Mouse (Mus musculus) heart, adult 2 months (tissue): ENCODE measurements around the gene P3h3. TPM values are rescaled to one million over a fixed set of nuclear protein-coding genes. Genes with fewer than 3 reads are reported as not detected.
A peak's percentile ranks its signal among the peaks of the same experiment; 100 is the strongest.
"Not testable (repeated sequence)": the region's sequence is repeated elsewhere in the genome, so short reads cannot be mapped to it uniquely, and the experiment has no call there.

Experiments used
- DNase-seq, 2 experiments: peaks; one replicate each; pipeline ENCODE4 v3.0.0; 2021
- H3K27ac ChIP-seq: fragments of 200-600 bp; 2 replicates; pipeline ENCODE4 v1.8.1; 2022
- H3K27me3 ChIP-seq: fragments of 200-500 bp; 2 replicates; pipeline ENCODE4 v1.6.1; 2012; ENCODE audit warnings: mild to moderate bottlenecking, low read length, inconsistent platforms, mixed read lengths; ENCODE audit not compliant: control insufficient read depth, insufficient read depth
- H3K36me3 ChIP-seq: fragments of 200-500 bp; 2 replicates; pipeline ENCODE4 v1.6.1; 2012; ENCODE audit warnings: low read length, inconsistent platforms; ENCODE audit not compliant: control insufficient read depth, insufficient read depth
- H3K4me1 ChIP-seq: fragments of 200-500 bp; 2 replicates; pipeline ENCODE4 v1.6.1; 2011; ENCODE audit warnings: low read length; ENCODE audit not compliant: control insufficient read depth, insufficient read depth
- H3K4me3 ChIP-seq: fragments of 200-600 bp; 2 replicates; pipeline ENCODE4 v1.8.1; 2022
- H3K79me2 ChIP-seq: fragments of 200-500 bp; replicated peaks from 2 replicates; pipeline ENCODE4 v1.6.1; 2012; ENCODE audit warnings: mild to moderate bottlenecking, inconsistent platforms, low read length, moderate library complexity, mixed read lengths; ENCODE audit not compliant: control insufficient read depth, insufficient read depth
- H3K9ac ChIP-seq: fragments of 200-500 bp; 2 replicates; pipeline ENCODE4 v1.6.1; 2012; ENCODE audit warnings: low read depth, mild to moderate bottlenecking, control low read depth, inconsistent platforms, low read length, mixed read lengths
- CTCF ChIP-seq: fragments of 200-600 bp; IDR thresholded peaks from 2 replicates; pipeline ENCODE4 v1.8.1; 2022; ENCODE audit warnings: antibody characterized with exemption, mild to moderate bottlenecking, moderate library complexity
- EP300 ChIP-seq: fragments of 200-500 bp; IDR thresholded peaks from 2 replicates; pipeline ENCODE4 v1.6.1; 2011; ENCODE audit warnings: low read depth, low read length, control low read depth; ENCODE audit not compliant: insufficient read depth
- POLR2A ChIP-seq: fragments of 200-500 bp; IDR thresholded peaks from 2 replicates; pipeline ENCODE4 v1.6.1; 2011; ENCODE audit warnings: mild to moderate bottlenecking, low read depth, low read length, control low read depth; ENCODE audit not compliant: insufficient read depth
- WGBS: fragments of 180-500 bp; shearing (Covaris S2); methylation state at CpG from one replicate; pipeline ENCODE4 v1.1.7; 2018; 5-methylcytosine and 5-hydroxymethylcytosine counted together
- intact Hi-C: fragments of 180-260 bp; cut with DNase I; formaldehyde crosslinking; loops from one replicate; pipeline ENCODE4 v1.15.1; 2025
- polyA plus RNA-seq: library from polyadenylated mRNA; depleted of rRNA; stranded (reverse); fragments of >200 nt; gene quantifications from 2 replicates; pipeline ENCODE4 v1.2.3, GENCODE M21; 2012
- total RNA-seq, 2 experiments: library from RNA; stranded (reverse); gene quantifications; 2 replicates each; pipeline ENCODE4 v1.2.3; 2021

Gene P3h3
- total and polyA plus RNA-seq, 3 experiments = 6.9 to 16.2 (median 10.6) TPM

GRCm38 (mm10) chr6:124839805-124840204, 17.7 kb downstream of the P3h3 start:
- H3K4me1 ChIP-seq = no peaks in the 10 kb centered on the region
- H3K27me3 ChIP-seq = no peaks in the 10 kb centered on the region
- WGBS = 18% methylated on average over 8 of the region's 8 CpGs
- H3K9ac ChIP-seq = no peak overlapping the region
- H3K36me3 ChIP-seq = no peaks in the 10 kb centered on the region
- no peak for TF ChIP-seq EP300
- TF ChIP-seq POLR2A = no peak
- no peak for TF ChIP-seq CTCF
- H3K4me3 ChIP-seq = no peak overlapping the region
- peak overlapping the region; percentile 48 for H3K27ac ChIP-seq
- DNase-seq = peak; percentile 45 to 59
- intact Hi-C loops = no loop called here
- no peaks in the 10 kb centered on the region for H3K79me2 ChIP-seq

- WGBS = 70% methylated on average over 7 of the region's 7 CpGs
- Histone ChIP-seq H3K4me3 (no peak overlapping the region), H3K27ac (no peak overlapping the region), H3K9ac (no peak overlapping the region), H3K27me3 (no peaks in the 10 kb centered on the region), H3K4me1 (no peaks in the 10 kb centered on the region), H3K79me2 (no peaks in the 10 kb centered on the region), H3K36me3 (no peaks in the 10 kb centered on the region)
- no peak for DNase-seq
- TF ChIP-seq POLR2A = no peak
- TF ChIP-seq CTCF = no peak
- no peak for TF ChIP-seq EP300
- intact Hi-C loops = no loop called here
These were observed 21.1 kb downstream of the P3h3 start for GRCm38 (mm10) chr6:124836411-124836810.

- 64% methylated on average over 10 of the region's 10 CpGs for WGBS
- TF ChIP-seq EP300 = no peak
- no peak for TF ChIP-seq CTCF
- TF ChIP-seq POLR2A = no peak
- H3K27me3 ChIP-seq = no peaks in the 10 kb centered on the region
- H3K4me1 ChIP-seq = no peaks in the 10 kb centered on the region
- H3K36me3 ChIP-seq = no peaks in the 10 kb centered on the region
- H3K79me2 ChIP-seq = no peaks in the 10 kb centered on the region
- no peak for DNase-seq
- H3K27ac ChIP-seq = no peak overlapping the region
- intact Hi-C loops = no loop called here
- no peak overlapping the region for H3K9ac ChIP-seq
- no peak overlapping the region for H3K4me3 ChIP-seq
These were observed 22.0 kb downstream of the P3h3 start for GRCm38 (mm10) chr6:124835531-124835930.

- Histone ChIP-seq H3K4me1 (no peaks in the 10 kb centered on the region), H3K4me3 (no peak overlapping the region), H3K36me3 (no peaks in the 10 kb centered on the region), H3K27ac (no peak overlapping the region), H3K9ac (no peak overlapping the region), H3K79me2 (no peaks in the 10 kb centered on the region), H3K27me3 (no peaks in the 10 kb centered on the region)
- intact Hi-C loops = no loop called here
- TF ChIP-seq POLR2A (no peak), CTCF (no peak), EP300 (no peak)
- WGBS = 76% methylated on average over 6 of the region's 6 CpGs
- DNase-seq = no peak
These were observed 23.0 kb downstream of the P3h3 start for GRCm38 (mm10) chr6:124834512-124835081.

- TF ChIP-seq CTCF (no peak), POLR2A (no peak), EP300 (no peak)
- no peaks in the 10 kb centered on the region for H3K27me3 ChIP-seq
- H3K4me1 ChIP-seq = peaks cover 1% of the 10 kb centered on the region; the same call in 1 of the 2 replicates
- no peak overlapping the region for H3K9ac ChIP-seq
- no peak overlapping the region for H3K4me3 ChIP-seq
- H3K79me2 ChIP-seq = no peaks in the 10 kb centered on the region
- DNase-seq = no peak
- no peaks in the 10 kb centered on the region for H3K36me3 ChIP-seq
- intact Hi-C loops = no loop called here
- no peak overlapping the region for H3K27ac ChIP-seq
- 89% methylated on average over 8 of the region's 8 CpGs for WGBS
These were observed 25.9 kb downstream of the P3h3 start for GRCm38 (mm10) chr6:124831649-124832048.

- intact Hi-C loops, H3K36me3 ChIP-seq, DNase-seq, H3K27ac ChIP-seq, H3K4me1 ChIP-seq, H3K9ac ChIP-seq, H3K4me3 ChIP-seq, H3K79me2 ChIP-seq, H3K27me3 ChIP-seq: not testable (repeated sequence)
- WGBS = 96% methylated on average over 4 of the region's 4 CpGs
These were observed 26.4 kb downstream of the P3h3 start for GRCm38 (mm10) chr6:124831199-124831598.
